Mouse (Mus musculus) limb, embryonic 14.5 days (tissue): ENCODE measurements at regions not wholly inside any gene's neighbourhood (a gene's known extent, or its start where the extent isn't known, plus 50 kb on each side); places are given as distances from the start of the nearest gene placed in this dataset.

Source experiments
- ATAC-seq: fragments of 200-750 bp; cut with Nextera tagmentation; 2 replicates; pipeline ENCODE4 v1.8.0; 2017; ENCODE audit warnings: low read depth, moderate number of reproducible peaks, moderate TSS enrichment; ENCODE audit not compliant: low FRiP score
- DNase-seq: peaks from one replicate; pipeline ENCODE4 v3.0.0-alpha.2; 2015; ENCODE audit warnings: low spot score
- H3K27ac ChIP-seq: fragments of 300-500 bp; sonication (generic); replicated peaks from 2 replicates; pipeline ENCODE4 v1.5.1; 2014; ENCODE audit warnings: low read depth, mild to moderate bottlenecking, low read length, moderate library complexity, mixed read lengths
- H3K27me3 ChIP-seq: fragments of 300-500 bp; sonication (generic); 2 replicates; pipeline ENCODE4 v1.6.1; 2014; ENCODE audit warnings: low read length, mixed read lengths; ENCODE audit not compliant: control insufficient read depth, insufficient read depth
- H3K36me3 ChIP-seq: fragments of 300-500 bp; sonication (generic); 2 replicates; pipeline ENCODE4 v1.6.1; 2014; ENCODE audit warnings: mild to moderate bottlenecking, low read length, moderate library complexity, mixed read lengths; ENCODE audit not compliant: control insufficient read depth, insufficient read depth
- H3K4me1 ChIP-seq: fragments of 300-500 bp; sonication (generic); 2 replicates; pipeline ENCODE4 v1.6.1; 2014; ENCODE audit warnings: antibody characterized with exemption, low read length, mixed read lengths; ENCODE audit not compliant: control insufficient read depth, insufficient read depth
- H3K4me2 ChIP-seq: fragments of 300-500 bp; sonication (generic); replicated peaks from 2 replicates; pipeline ENCODE4 v1.6.1; 2014; ENCODE audit warnings: low read depth, mild to moderate bottlenecking, low read length, moderate library complexity; ENCODE audit not compliant: severe bottlenecking
- H3K4me3 ChIP-seq: fragments of 300-500 bp; sonication (generic); replicated peaks from 2 replicates; pipeline ENCODE4 v1.5.1; 2014; ENCODE audit warnings: low read length
- H3K9ac ChIP-seq: fragments of 300-500 bp; sonication (generic); 2 replicates; pipeline ENCODE4 v1.6.1; 2014; ENCODE audit warnings: mild to moderate bottlenecking, low read depth, low read length, moderate library complexity; ENCODE audit not compliant: severe bottlenecking
- H3K9me3 ChIP-seq: fragments of 300-500 bp; sonication (generic); 2 replicates; pipeline ENCODE4 v1.6.1; 2016; ENCODE audit warnings: low read length; ENCODE audit not compliant: control insufficient read depth
- POLR2A ChIP-seq: fragments of 200-500 bp; IDR thresholded peaks from 2 replicates; pipeline ENCODE4 v1.8.0; 2012; ENCODE audit warnings: inconsistent platforms, mild to moderate bottlenecking, moderate library complexity, borderline replicate concordance; ENCODE audit not compliant: insufficient read depth, insufficient read length; ENCODE audit errors: extremely low read depth
- WGBS: fragments of 180-500 bp; shearing (Covaris S2); extraction: QIAGEN DNeasy Blood & Tissue Kit; methylation state at CpG from one replicate; pipeline ENCODE4 v1.1.7; 2014; 5-methylcytosine and 5-hydroxymethylcytosine counted together

- ATAC-seq, result no peak
- Histone ChIP-seq H3K9me3 (no peaks in the 10 kb centered on the region), H3K36me3 (no peaks in the 10 kb centered on the region), H3K9ac (no peak overlapping the region), H3K27me3 (no peaks in the 10 kb centered on the region), H3K4me3 (no peak overlapping the region), H3K4me2 (no peak overlapping the region), H3K27ac (no peak overlapping the region), H3K4me1 (0 out of 2 replicates have a peak, but pooled peaks cover 2% of the 10 kb centered on the region)
- TF ChIP-seq POLR2A, result no peak
- DNase-seq, result no peak
- WGBS, result 27% methylated on average over 6 of the region's 6 CpGs
Measured at GRCm38 (mm10) chr13:107620210-107620609, 424.0 kb upstream of the Smim15 start.

DNA sequence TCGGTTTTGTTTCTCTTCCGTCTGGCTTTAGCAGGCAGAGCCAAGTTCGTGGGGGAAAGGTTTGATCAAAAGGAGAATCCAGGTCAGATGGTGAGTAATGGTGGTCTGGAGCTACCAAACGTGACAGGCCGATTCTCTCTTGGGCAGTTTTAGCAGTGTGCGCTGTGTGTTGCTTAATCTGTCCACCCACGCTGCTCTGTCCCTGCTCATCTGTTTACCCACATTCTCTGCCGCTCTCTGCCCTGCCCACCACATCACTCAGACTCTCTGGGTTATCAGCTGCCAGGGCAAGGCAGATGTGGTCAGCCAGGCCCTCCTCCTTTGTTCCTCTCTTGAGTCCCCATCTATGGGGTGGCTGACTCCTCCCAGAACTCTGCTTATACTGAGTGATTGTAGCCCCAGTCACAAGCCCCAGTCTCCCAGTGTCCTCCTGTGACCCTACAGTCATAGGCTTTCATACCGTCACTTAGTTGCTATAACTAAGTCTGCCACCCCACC is 424.8 kb upstream of the Smim15 start:
- H3K27me3 ChIP-seq, result no peaks in the 10 kb centered on the region
- no peak for DNase-seq
- 50% methylated on average over 9 of the region's 9 CpGs for WGBS

GRCm38 (mm10) chr13:107618796-107619429 is 425.3 kb upstream of the Smim15 start:
- 0 out of 2 replicates have a peak, but pooled peaks cover 2% of the 10 kb centered on the region for H3K4me1 ChIP-seq
- no peak overlapping the region for H3K4me2 ChIP-seq
- no peaks in the 10 kb centered on the region for H3K9me3 ChIP-seq
- H3K9ac ChIP-seq, result no peak overlapping the region
- H3K4me3 ChIP-seq, result no peak overlapping the region
- ATAC-seq (no peak), DNase-seq (no peak)
- no peaks in the 10 kb centered on the region for H3K36me3 ChIP-seq
- no peaks in the 10 kb centered on the region for H3K27me3 ChIP-seq
- 50% methylated on average over 15 of the region's 15 CpGs for WGBS
- TF ChIP-seq POLR2A, result no peak
- H3K27ac ChIP-seq, result no peak overlapping the region

More for the DNA sequence above, 424.8 kb upstream of the Smim15 start:
- H3K27ac ChIP-seq, result no peak overlapping the region
- no peaks in the 10 kb centered on the region for H3K36me3 ChIP-seq
- H3K4me2 ChIP-seq, result no peak overlapping the region
- no peak for TF ChIP-seq POLR2A
- no peak overlapping the region for H3K9ac ChIP-seq
- no peak for ATAC-seq
- no peaks in the 10 kb centered on the region for H3K9me3 ChIP-seq
- 0 out of 2 replicates have a peak, but pooled peaks cover 2% of the 10 kb centered on the region for H3K4me1 ChIP-seq
- H3K4me3 ChIP-seq, result no peak overlapping the region

- no peaks in the 10 kb centered on the region for H3K36me3 ChIP-seq
- H3K27ac ChIP-seq, result no peak overlapping the region
- no peak for ATAC-seq
- no peak overlapping the region for H3K4me3 ChIP-seq
- no peak for DNase-seq
- no peak overlapping the region for H3K9ac ChIP-seq
- no peak for TF ChIP-seq POLR2A
- H3K4me2 ChIP-seq, result no peak overlapping the region
- WGBS, result 52% methylated on average over 8 of the region's 8 CpGs
- H3K9me3 ChIP-seq, result no peaks in the 10 kb centered on the region
- 0 out of 2 replicates have a peak, but pooled peaks cover 2% of the 10 kb centered on the region for H3K4me1 ChIP-seq
- H3K27me3 ChIP-seq, result no peaks in the 10 kb centered on the region
Measured at GRCm38 (mm10) chr13:107618369-107618771, 425.9 kb upstream of the Smim15 start.

- no peak overlapping the region for H3K4me3 ChIP-seq
- H3K9ac ChIP-seq, result no peak overlapping the region
- TF ChIP-seq POLR2A, result no peak
- no peak overlapping the region for H3K27ac ChIP-seq
- ATAC-seq, result no peak
- no peaks in the 10 kb centered on the region for H3K36me3 ChIP-seq
- DNase-seq, result no peak
- 51% methylated on average over 2 of the region's 2 CpGs for WGBS
- no peaks in the 10 kb centered on the region for H3K9me3 ChIP-seq
- 0 out of 2 replicates have a peak, but pooled peaks cover 2% of the 10 kb centered on the region for H3K4me1 ChIP-seq
- H3K27me3 ChIP-seq, result no peaks in the 10 kb centered on the region
- no peak overlapping the region for H3K4me2 ChIP-seq
Measured at GRCm38 (mm10) chr13:107617582-107617981, 426.7 kb upstream of the Smim15 start.
